Mouse (Mus musculus) gastrocnemius, postnatal 14 days (tissue): ENCODE results near the gene Caprin2. TPM values are rescaled to one million over a fixed set of nuclear protein-coding genes. Genes with fewer than 3 reads are reported as not detected.
"Not testable (repeated sequence)": the region's sequence is repeated elsewhere in the genome, so short reads cannot be mapped to it uniquely, and the experiment has no call there.

Experiments used
- DNase-seq: peaks from one replicate; pipeline ENCODE4 v3.0.0; 2021; ENCODE audit warnings: mixed read lengths
- intact Hi-C: fragments of 180-260 bp; cut with DNase I; formaldehyde crosslinking; loops from one replicate; pipeline ENCODE4 v1.15.1; 2025; ENCODE audit warnings: low total_unique reads
- long read RNA-seq, 2 experiments: library from polyadenylated mRNA; stranded (forward); transcript quantifications; one replicate each; pipeline ENCODE4 v2.0.0; 2021
- total RNA-seq, 2 experiments: library from RNA; stranded (reverse); gene quantifications; 2 replicates each; pipeline ENCODE4 v1.2.3; 2021

Caprin2 gene
- total RNA-seq, result 10 to 100 TPM in 1 of 2 experiments, 1 to 10 TPM in 1; 7.9 to 12.6 TPM
- long read RNA-seq, experiment 1, transcript Caprin2-202 (19 exons, 3,697 nt), result major isoform, 6 of 7 reads
- long read RNA-seq, experiment 1, partial matches to known transcripts, result 1 of 7 reads
- long read RNA-seq, experiment 1, other reads (novel, unspliced or antisense), result 0 of 7 reads
- long read RNA-seq, experiment 2, partial matches to known transcripts, result 1 of 9 reads
- long read RNA-seq, experiment 2, other reads (novel, unspliced or antisense), result 3 of 9 reads

DNA sequence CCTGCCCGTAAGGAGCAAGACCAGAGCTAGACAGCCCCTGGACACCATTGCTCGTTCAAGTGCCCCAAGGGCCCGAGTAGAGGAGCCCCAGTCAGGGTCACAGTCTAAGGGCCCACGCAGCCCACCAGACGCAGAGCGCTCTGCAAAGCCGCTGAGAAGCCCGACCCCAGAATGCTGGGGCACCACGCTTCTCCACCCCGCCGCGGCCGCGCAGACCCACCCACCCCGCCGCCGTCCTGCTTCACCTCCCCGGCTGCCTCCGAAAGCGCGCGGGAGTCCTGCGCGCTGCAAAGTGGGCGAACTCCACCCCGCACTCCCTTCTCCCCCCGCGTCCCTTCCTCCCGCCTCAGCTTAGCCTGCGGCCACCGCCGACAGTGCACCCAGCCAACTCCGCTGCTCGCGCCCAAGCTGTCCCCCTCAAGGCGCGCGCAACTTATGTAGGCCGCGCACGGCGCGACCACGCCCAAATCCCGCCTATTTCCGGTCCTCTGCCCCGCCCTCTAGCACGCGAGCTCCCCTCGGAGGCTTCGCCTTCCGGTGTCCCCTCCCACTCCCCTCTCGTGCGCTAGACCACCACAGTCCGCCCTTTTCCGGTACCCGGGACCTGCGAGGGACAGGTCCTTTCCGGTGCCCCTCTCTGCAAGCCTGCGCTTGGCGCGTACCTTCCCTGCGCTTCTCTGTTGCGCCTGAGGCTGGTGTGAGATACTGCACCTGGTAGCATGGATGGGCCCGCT, at the start of gene Caprin2:
TSS of gene Caprin2 (minus strand) at position 465 of the 734 bp plus-strand sequence.
- DNase-seq, result peak; percentile 89
- intact Hi-C loops, result no loop called here

- DNase-seq, result peak; percentile 54
- intact Hi-C loops, result no loop called here
These were observed 48.9 kb upstream of the Caprin2 start for GRCm38 (mm10) chr6:148944767-148945508.

DNA sequence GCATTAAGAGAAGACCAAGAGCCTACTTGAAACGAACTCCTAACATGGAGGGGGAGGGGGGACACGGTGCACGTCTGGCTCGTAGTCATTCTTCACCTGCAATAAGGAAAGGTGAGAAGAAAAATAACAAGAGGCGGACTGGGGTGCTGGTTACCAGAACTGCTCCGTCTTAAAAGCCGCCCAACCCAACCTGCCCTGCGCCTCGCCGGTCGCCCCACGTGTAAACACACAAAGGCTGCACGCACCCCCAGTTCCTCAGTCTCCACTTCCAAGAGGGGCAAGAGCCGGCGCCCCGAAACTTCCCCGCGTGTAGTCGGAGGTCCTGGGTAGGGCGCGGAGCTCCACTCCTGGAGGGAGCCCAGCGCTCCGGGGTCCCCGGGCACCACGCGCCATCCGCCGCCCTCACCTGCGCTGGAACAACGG, 48.3 kb upstream of the Caprin2 start:
- intact Hi-C loops, result no loop called here
- DNase-seq, result no peak

- no peak for DNase-seq
- intact Hi-C loops, result no loop called here
These were observed 47.7 kb upstream of the Caprin2 start for GRCm38 (mm10) chr6:148943695-148944094.

- no peak for DNase-seq
- intact Hi-C loops, result no loop called here
These were observed 46.4 kb upstream of the Caprin2 start for GRCm38 (mm10) chr6:148942406-148942805.

DNA sequence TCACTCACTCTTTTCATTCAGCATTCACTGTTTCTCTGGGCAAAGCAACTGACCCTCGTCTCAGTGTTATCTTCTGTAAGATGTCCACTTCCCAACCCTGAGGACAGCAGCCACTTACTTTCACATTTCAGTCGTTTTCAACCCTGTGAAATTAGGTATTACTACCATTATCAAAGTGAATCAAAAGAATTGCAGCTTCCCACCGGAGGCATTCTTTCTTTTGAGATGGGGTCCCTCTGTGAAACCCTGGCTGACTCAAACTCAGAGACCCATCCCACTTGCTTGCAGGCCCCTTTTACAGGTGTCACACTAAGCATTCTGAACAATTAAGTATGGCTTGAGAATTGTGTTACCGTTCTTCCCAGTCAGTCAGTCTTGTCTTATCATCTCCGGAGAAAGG, 45.8 kb upstream of the Caprin2 start:
- intact Hi-C loops, result no loop called here
- no peak for DNase-seq

DNA sequence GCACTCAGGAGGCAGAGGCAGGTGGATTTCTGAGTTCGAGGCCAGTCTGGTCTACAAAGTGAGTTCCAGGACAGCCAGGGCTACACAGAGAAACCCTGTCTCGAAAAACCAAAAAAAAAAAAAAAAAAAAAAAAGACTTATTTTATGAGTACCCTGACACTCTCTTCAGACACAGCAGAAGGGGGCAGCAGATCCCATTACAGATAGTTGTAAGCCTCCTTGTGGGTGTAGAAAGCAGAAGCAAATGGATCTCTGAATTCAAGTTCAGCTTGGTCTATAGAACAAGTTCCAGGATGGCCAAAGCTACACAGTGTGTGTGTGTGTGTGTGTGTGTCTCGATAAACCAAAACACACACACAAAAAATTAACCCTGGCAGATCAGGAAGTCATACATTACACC, 44.3 kb upstream of the Caprin2 start:
- DNase-seq, intact Hi-C loops: not testable (repeated sequence)

DNA sequence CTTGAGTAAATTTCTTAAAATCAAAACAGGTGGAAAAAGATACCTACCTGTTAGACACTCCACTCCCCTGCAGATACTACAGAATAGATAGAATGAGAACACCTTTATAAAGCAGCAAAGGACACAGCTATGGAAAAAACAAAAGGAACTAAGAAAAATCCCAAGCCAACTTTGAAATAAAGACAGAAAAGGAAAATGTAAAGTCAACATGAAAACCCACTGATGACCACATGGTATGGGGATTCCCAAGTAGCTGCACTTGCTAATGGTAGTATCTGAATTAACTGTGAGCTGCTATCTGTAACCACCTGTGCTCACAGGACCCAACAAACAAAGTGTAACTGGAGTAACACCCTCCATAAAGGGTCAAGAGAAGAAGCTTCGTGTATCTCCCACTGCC, 41.7 kb upstream of the Caprin2 start:
- intact Hi-C loops, result no loop called here

GRCm38 (mm10) chr6:148934961-148935590, 39.0 kb upstream of the Caprin2 start:
- DNase-seq, result no peak
- intact Hi-C loops, result no loop called here

More for the DNA sequence above, 41.7 kb upstream of the Caprin2 start:
- DNase-seq, result no peak

DNA sequence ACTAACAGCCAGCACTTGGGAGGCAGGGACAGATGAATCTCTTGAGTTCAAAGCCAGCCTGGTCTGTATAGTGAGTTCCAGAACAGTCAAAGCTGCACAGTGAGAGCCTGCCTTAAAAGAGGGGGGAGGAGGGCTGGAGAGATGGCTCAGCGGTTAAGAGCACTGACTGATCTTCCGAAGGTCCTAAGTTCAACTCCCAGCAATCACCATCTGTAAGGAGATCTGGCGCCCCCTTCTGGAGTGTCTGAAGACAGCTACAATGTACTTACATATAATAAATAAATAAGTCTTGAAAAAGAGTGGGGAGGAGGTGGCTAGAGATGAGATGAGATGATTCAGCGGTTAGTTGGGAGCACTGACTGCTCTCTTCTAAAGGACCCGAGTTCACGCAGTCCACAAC, 35.2 kb upstream of the Caprin2 start:
- intact Hi-C loops, result no loop called here

GRCm38 (mm10) chr6:148918841-148919398, 22.9 kb upstream of the Caprin2 start:
- intact Hi-C loops, result loop anchor here (10.0 kb wide), 1 partner anchor 674 kb away; no protein-coding TSS in a partner anchor
- DNase-seq, result no peak

More for the DNA sequence above, 35.2 kb upstream of the Caprin2 start:
- no peak for DNase-seq

GRCm38 (mm10) chr6:148917672-148918071, 21.6 kb upstream of the Caprin2 start:
- no peak for DNase-seq
- intact Hi-C loops, result loop anchor here (10.0 kb wide), 1 partner anchor 673 kb away; no protein-coding TSS in a partner anchor

DNA sequence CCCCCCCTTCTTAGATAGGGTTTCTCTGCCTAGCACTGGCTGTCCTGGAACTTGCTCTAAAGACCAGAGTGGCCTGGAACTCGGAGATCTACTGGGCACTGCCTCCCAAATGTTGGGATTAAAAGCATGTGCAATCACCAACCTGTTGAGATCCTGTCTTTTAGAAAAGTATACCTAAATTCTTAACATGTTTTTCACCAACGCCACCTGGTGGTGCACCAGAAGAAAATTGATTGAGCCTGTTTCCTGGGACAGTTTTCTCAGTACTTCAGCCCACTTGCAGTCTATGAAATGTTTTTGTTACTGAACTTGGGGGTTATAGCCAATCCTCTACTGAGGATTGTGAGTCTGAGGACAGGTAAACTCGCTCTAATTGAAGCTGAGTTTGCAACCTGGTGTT, 20.8 kb upstream of the Caprin2 start:
- intact Hi-C loops, result loop anchor here (10.0 kb wide), 1 partner anchor 672 kb away; no protein-coding TSS in a partner anchor
- DNase-seq, result no peak

DNA sequence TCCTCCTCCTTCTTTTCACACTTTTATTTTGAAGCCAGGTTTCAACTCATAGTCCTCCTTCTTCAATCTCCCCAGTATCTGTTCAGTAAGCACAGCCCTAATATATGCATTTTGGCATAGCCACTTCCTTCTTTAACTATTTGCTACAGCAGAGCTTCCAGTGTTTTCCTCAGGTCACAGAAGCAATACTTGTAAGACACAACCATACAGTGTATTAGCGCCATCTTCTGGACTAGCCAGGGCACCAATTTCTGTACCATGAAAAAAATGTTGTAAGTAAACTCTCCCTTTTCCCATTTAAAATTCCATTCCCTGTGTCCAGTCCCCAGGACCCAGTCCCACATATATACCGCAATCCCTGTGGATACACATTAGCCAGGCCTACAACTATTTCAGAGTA, 17.9 kb upstream of the Caprin2 start:
- intact Hi-C loops, result loop anchor here (10.0 kb wide), 1 partner anchor 669 kb away; no protein-coding TSS in a partner anchor
- DNase-seq, result peak; percentile 12

- intact Hi-C loops, result loop anchor here (10.0 kb wide), 1 partner anchor 667 kb away; no protein-coding TSS in a partner anchor
- not testable (repeated sequence) for DNase-seq
These were observed 15.9 kb upstream of the Caprin2 start for GRCm38 (mm10) chr6:148911906-148912305.

- intact Hi-C loops, result no loop called here
These were observed 10.9 kb upstream of the Caprin2 start for GRCm38 (mm10) chr6:148906958-148907357.

GRCm38 (mm10) chr6:148902728-148903127, 6.7 kb upstream of the Caprin2 start:
- intact Hi-C loops, result no loop called here
- DNase-seq, result no peak

More at GRCm38 (mm10) chr6:148906958-148907357, 10.9 kb upstream of the Caprin2 start:
- no peak for DNase-seq

DNA sequence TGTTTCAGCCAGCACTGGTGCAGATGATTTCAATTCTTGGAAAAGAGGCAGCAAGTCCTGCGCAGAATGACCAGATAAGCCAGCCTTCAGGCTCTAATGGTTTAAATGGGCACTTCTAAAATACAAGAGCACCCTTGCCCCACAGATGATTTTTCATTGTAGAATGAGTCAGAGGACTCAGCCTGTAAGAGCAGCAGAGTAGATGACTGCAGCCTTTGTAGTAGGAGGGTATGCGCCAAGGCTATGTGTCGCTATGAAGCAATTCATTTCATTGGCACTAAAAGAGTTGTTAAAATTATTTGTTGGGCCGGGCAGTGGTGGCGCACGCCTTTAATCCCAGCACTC, 442 bp upstream of the Caprin2 start:
- no peak for DNase-seq
- intact Hi-C loops, result no loop called here
